Mouse (Mus musculus) ES-CJ7 (cell line): ENCODE data around the gene D5Ertd579e.

Experiments used
- DNase-seq: peaks from one replicate; pipeline ENCODE4 v3.0.0; 2011; ENCODE audit warnings: low read depth, low spot score

Gene D5Ertd579e

DNA sequence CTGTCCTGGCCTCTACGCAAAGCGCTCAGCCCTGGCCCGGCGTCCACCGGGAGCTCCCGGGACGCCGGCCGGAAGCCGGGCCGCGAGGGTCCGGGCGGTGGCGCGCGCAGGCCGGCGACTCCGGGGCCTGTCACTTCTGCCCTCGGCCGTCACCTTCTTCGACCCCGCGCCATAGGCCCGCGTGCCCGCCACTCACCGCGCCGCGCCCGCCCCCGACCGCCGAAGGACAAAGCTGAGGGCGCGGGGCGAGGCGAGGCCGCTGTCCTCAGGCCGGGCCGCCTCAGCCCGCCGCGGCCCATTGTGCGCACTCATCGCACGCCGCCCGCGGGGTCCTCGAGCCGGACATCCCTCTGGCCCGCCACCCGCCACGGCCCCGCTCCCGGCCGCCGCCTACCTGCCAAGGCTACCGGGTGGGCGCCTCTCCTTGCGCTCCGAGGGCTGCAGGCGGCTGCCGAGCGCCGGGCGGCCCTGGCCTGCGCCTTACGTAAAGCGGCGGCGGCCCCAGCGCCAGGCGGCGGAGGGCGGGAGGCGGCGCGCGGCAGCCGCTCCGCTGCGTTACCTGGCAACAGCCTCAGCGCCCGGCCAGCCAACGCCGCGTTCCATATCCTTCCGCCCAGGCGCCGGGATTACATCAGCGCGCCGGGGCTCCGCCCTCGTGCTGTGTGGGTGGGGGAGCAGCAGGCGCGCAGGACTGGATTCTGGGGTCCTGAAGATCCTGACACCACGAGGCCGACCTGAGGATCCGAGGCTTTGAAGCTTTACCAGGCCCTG lies at the start of gene D5Ertd579e:
TSS of gene D5Ertd579e (minus strand) at position 564 of the 771 bp plus-strand sequence.
- DNase-seq: peak; percentile 91

GRCm38 (mm10) chr5:36742126-36742848 lies 46.5 kb upstream of the D5Ertd579e start:
- peak; percentile 69 for DNase-seq

- DNase-seq: no peak
These were observed 44.0 kb upstream of the D5Ertd579e start for GRCm38 (mm10) chr5:36739829-36740228.

DNA sequence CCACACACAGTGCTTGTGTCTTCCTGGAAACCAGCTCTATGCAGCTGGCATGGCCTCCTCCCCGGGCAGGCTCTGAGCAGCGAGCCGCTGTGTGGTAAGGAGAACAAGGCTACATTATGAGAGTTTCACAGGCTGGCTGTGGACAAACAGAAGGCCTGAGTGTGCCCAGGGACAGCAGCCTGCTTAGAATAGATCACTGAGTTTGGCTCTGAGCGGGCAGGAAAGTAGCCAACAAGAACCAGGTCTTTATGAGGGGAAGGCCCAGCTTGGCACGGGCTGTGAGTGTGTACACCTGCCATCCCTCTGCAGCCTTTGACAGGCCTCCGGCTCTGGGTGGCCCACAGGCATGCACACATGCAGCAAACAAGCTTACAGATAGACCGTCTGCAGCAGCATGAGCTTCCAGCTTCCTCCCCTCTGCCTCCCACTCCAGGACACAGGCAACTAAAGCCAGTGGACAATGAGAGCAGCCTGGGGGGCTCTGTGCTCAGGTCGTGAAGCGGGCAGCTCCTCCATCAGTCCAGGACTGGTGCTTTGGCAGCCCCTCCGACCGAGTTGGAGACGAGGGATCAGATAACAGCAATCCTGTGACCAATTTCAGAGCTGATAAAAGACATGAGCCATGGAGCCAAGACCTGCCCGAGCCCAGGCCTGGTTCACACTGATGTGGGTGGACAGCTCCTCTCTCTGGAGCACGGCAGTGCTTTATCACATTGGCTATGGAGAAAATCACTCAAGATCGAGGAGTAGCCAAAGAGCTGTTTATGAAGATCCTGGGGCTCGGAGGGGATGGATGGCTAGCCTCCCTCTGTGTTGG lies 43.2 kb upstream of the D5Ertd579e start:
- DNase-seq: no peak

DNA sequence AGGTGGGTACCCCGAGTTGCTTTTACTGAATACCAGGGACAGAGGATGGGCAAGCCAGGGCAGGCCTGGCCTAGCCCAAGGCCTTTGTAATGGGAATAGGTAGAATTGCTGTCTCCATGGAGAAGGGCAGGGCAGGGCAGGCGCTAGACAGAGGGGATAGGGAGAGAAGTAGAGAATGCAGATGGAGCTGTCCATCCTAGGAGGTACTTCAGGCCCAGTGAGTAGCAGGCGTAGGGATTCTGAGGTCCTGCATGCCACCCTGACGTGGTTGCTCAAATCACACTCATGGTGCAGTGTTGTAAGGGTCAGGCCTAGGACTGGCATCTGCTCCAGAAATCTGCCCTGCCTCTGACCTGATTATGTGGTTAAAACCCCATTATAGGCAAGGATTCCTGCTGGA lies 41.9 kb upstream of the D5Ertd579e start:
- peak; percentile 51 for DNase-seq

GRCm38 (mm10) chr5:36736009-36736408 lies 40.2 kb upstream of the D5Ertd579e start:
- DNase-seq: no peak

GRCm38 (mm10) chr5:36735106-36735505 lies 39.3 kb upstream of the D5Ertd579e start:
- DNase-seq: no peak

DNA sequence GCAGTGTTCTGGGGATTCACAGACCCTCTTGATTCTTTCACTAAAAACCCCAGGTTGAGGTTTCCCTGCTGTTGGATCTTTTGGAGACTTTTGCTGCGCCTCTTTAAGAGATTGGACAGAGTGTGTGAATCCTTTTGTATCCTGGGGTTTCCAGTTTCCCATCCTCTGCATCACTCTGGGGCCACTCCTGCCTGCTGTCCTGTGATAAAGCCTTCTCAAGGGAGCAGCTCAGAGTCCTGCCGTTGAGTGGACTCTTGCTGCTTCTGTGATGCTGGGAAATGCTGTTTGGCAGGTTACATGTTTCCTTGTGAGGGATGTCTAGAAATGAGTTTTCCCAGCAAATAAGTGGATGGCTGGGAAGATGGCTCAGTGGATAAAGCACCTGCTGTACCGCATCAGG lies 37.6 kb upstream of the D5Ertd579e start:
- DNase-seq: no peak

DNA sequence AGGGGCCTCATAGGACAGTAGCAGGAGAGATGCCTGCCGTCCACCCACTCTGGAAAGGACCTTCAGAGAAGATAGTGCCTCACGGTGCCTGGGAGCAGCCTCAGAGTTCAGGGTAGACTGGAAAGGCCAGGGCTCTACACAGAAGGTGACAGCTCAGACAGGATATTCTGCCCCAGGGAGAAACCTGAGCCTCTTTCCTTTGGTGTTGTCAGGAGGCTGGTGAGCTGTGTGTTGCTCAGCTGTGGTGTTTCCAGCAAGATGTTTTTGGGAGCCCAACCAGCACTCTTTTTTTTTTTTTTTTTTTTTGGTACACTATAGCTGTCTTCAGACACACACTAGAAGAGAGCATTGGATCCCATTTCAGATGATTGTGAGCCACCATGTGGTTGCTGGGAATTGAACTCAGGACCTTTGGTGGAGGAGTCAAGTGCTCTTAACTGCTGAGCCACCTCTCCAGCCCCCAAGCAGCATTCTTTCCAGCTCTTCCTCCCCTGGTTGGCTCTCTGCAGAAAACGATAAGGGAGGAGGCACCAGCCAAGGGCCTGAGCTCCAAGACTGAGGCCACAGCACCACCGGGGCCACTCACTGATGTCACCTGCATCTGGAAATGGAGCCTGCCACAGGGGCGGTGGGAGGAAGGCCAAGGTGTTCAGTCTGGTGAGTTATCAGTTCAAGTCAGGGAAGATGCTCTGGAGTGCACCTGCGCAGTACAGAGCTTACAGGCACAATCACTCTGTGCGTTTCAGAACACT lies 36.3 kb upstream of the D5Ertd579e start:
- no peak for DNase-seq

DNA sequence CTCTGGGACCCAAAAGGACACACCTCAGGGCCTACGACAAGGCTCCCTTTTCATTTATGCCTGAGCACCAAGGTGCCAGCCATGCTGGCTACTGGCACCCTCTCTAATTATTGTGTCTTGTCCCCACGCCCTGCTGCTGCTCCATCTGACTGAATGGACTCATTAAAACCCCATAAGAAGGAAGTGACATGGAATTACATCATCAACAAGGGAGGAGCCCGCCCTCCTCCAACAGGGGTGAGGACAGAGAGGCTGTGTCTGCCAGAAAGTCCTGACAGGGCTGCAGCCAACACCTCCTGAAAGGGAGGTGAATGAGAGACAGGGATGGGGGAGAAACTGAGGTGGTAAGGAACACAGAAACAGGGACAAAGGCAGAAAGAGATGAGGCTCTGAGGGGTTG lies 34.9 kb upstream of the D5Ertd579e start:
- DNase-seq: no peak

DNA sequence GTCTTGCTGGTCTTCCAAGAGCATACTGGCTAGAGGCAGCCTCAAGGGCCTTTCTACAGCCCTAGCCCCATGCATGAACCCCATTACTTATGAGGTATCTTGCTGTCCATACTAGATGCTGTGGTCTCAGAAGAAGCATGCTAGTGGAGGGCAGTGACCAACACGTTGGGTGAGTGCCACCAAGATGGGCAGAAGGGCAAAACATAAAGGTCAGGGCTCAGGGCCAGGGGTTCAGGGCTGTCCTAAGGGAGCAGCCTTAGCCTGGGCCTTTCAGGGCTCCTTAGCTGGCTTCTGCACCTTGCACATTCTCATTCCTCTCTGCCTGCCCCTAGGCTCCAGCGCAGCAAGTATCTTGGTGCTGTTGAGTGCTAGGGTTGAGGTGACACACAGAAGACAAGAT lies 34.1 kb upstream of the D5Ertd579e start:
- no peak for DNase-seq

GRCm38 (mm10) chr5:36729086-36729473 lies 33.3 kb upstream of the D5Ertd579e start:
- no peak for DNase-seq

DNA sequence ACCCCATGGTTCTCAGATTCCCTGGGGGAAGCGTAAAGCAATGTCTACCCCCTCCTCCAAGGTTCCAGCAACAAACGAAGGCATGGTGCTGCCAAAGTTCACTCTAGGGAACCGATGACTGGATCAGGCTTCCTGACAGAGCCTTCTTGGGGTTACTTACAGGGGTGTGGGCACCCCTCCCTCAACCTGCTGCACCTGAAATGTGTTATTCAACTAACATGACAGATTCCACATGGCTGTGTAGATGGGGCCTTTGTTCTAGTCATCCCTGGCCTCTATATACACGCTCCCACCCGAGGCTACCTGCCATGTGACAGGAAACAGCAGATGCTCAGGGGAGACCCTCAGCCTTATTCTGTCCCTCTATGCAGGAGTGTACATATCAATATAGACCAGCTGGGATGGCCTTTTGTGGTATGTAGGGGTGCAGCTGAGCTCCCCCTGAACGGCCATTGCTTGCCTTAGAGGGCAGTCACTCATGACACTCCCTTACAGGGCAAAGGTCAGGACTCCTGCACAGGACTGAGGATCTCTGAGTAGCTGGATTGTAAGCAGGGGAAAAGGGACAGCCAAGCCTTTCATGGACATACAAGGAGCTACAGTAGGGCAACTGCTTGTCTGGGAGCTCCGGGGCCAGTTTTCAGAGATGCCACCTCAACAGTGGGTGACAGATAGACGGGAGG lies 32.7 kb upstream of the D5Ertd579e start:
- no peak for DNase-seq

DNA sequence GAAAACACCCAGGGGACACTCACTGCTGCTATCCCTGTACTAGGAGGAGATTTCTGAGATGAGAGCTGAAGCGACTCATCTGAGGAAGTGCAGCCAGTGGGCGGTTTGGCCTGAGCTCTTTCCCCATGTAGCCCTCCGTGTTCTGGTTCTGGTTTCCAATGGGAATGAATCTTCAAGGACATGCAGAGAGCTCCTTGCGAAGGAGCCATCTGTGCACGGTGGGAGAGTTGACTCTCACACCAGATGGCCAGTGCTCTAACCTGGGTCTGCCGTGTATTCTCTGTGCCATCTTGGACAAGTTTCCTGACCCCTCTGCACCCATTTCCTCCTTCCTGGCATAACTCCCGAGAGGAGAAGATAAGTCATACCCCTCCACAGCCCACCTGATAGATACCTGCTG lies 32.0 kb upstream of the D5Ertd579e start:
- DNase-seq: no peak

GRCm38 (mm10) chr5:36727136-36727535 lies 31.3 kb upstream of the D5Ertd579e start:
- DNase-seq: no peak

- DNase-seq: no peak
These were observed 30.6 kb upstream of the D5Ertd579e start for GRCm38 (mm10) chr5:36726387-36726801.

- no peak for DNase-seq
These were observed 30.0 kb upstream of the D5Ertd579e start for GRCm38 (mm10) chr5:36725861-36726260.

- DNase-seq: no peak
These were observed 28.4 kb upstream of the D5Ertd579e start for GRCm38 (mm10) chr5:36724274-36724673.

DNA sequence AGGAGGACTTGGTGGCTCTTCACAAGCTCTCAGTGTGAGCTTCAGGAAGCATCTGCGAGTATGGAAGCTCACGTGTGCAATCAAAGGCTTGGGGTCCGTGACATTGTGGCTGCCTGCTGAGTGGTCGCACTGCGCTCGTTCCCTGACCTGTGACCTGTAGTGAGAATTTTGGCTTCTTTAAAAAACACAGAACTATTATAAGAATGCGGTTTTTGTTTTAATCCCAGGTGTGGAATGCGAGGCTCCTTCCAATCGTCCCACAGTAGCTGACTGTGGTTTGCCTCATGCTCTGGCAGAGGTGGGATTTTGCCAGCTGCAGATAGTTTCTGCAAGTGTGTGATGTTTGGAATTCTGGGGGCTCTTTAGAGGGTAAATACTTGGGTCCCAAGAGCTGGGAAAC lies 27.5 kb upstream of the D5Ertd579e start:
- DNase-seq: no peak

DNA sequence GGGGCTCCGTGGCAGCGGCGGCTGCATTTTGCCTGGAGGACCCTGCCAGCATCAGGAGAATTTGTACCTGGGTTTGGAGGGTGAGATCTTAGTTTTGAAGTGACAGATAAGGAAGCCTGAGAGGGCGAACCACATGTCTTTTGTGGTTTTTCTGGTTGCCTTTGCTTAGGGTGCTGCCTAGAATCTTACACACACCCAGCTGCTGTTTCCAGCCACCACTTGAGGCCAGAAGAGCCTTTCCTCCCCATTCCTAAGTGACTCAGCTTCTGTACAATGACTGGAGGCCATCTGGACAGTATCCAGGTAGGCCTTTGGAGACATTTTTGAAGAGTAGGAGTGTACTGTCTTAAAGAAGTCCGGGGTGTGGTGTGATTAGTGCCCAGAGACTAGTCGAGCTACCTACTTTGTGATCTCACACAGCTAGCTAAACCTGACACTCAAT lies 26.6 kb upstream of the D5Ertd579e start:
- DNase-seq: no peak
